Mouse (Mus musculus) left cerebral cortex, adult 9 months (tissue): Measurements from ENCODE around the gene P3h4.

Source experiments
- DNase-seq, 2 experiments: peaks; one replicate each; pipeline ENCODE4 v3.0.0; 2022; ENCODE audit warnings: low spot score in 2 of 2

The P3h4 gene

GRCm38 (mm10) chr11:100414021-100414913 lies at the start of gene P3h4:
Gene P3h4, minus strand, starts transcription at chr11:100414836.
- peak in 1 of 2 experiments; percentile 74 for DNase-seq

GRCm38 (mm10) chr11:100462699-100463098 lies 48.1 kb upstream of the P3h4 start:
- peak in 1 of 2 experiments; percentile 27 for DNase-seq

- DNase-seq = no peak
Observed at GRCm38 (mm10) chr11:100457711-100458110, 43.1 kb upstream of the P3h4 start.

GRCm38 (mm10) chr11:100457247-100457646 lies 42.6 kb upstream of the P3h4 start:
- no peak for DNase-seq

GRCm38 (mm10) chr11:100442625-100443024 lies 28.0 kb upstream of the P3h4 start:
- DNase-seq = no peak

GRCm38 (mm10) chr11:100441797-100442196 lies 27.2 kb upstream of the P3h4 start, which contains the start of the genes Nt5c3b and Klhl10:
Gene Nt5c3b, minus strand, starts transcription at chr11:100441808.
Gene Klhl10, plus strand, starts transcription at chr11:100441917.
- no peak for DNase-seq

- DNase-seq = peak; percentile 52 to 84
Observed at GRCm38 (mm10) chr11:100440691-100441522, 26.3 kb upstream of the P3h4 start.

- no peak for DNase-seq
Observed at GRCm38 (mm10) chr11:100437901-100438300, 23.3 kb upstream of the P3h4 start.

GRCm38 (mm10) chr11:100435678-100436246 lies 21.1 kb upstream of the P3h4 start:
- no peak for DNase-seq

- DNase-seq = no peak
Observed at GRCm38 (mm10) chr11:100432002-100432401, 17.4 kb upstream of the P3h4 start.

GRCm38 (mm10) chr11:100430052-100430451 lies 15.4 kb upstream of the P3h4 start:
- DNase-seq = no peak

- DNase-seq = no peak
Observed at GRCm38 (mm10) chr11:100428612-100429199, 14.1 kb upstream of the P3h4 start.

GRCm38 (mm10) chr11:100426820-100427219 lies 12.2 kb upstream of the P3h4 start:
- no peak for DNase-seq

GRCm38 (mm10) chr11:100425851-100426250 lies 11.2 kb upstream of the P3h4 start:
- peak in 1 of 2 experiments; percentile 77 for DNase-seq

- DNase-seq = no peak
Observed at GRCm38 (mm10) chr11:100423836-100424235, 9.2 kb upstream of the P3h4 start.

- DNase-seq = no peak
Observed at GRCm38 (mm10) chr11:100421537-100421936, 6.9 kb upstream of the P3h4 start.

GRCm38 (mm10) chr11:100414914-100415822 lies 532 bp upstream of the P3h4 start, which contains the start of gene Fkbp10:
Gene Fkbp10, plus strand, starts transcription at chr11:100415697.
- DNase-seq = no peak

GRCm38 (mm10) chr11:100413541-100413940 lies 1.1 kb downstream of the P3h4 start:
- no peak for DNase-seq

GRCm38 (mm10) chr11:100411736-100412135 lies 2.9 kb downstream of the P3h4 start:
- DNase-seq = no peak

- no peak for DNase-seq
Observed at GRCm38 (mm10) chr11:100409686-100410085, 5.0 kb downstream of the P3h4 start.
